Comparison of ENCODE assay signal across 25 mouse cellular contexts in genomic region chr5:87568845-87569244, GRCm38 (mm10). TPM values are rescaled to one million over a fixed set of nuclear protein-coding genes. Genes with fewer than 3 reads are reported as not detected.
A peak's percentile ranks its signal among the peaks of the same experiment; 100 is the strongest.
DNase-seq lines count a peak whose midpoint lies in the region; ATAC-seq lines count a peak whose summit lies in the region.
"Had no signal": no experiment of that assay in that cellular context is flagged by ENCODE, and none has a peak within 500 bp of the region (broad histone marks: within the 10 kb centered on the region; RNA-seq: fewer than 3 reads in every experiment).

TSS of gene Sult1d1 (minus strand) at chr5:87569027.

- no peaks in the 10 kb centered on the region for H3K36me3 ChIP-seq in embryonic facial prominence, embryonic 14.5 days (ENCODE audit: control insufficient read depth, insufficient read depth, low read length)
- H3K36me3 ChIP-seq in embryonic facial prominence, embryonic 10.5 days (replicated peaks): no peaks in the 10 kb centered on the region
- no peaks in the 10 kb centered on the region for H3K36me3 ChIP-seq in intestine, embryonic 15.5 days
- H3K36me3 ChIP-seq in kidney, embryonic 15.5 days: no peaks in the 10 kb centered on the region
- H3K36me3 ChIP-seq in stomach, embryonic 15.5 days: no peaks in the 10 kb centered on the region
- no peaks in the 10 kb centered on the region for H3K36me3 ChIP-seq in heart, embryonic 12.5 days
- H3K36me3 ChIP-seq: embryonic facial prominence, embryonic 15.5 days; liver, embryonic 13.5 days; midbrain, embryonic 13.5 days; neural tube, embryonic 13.5 days had no signal

- H3K4me3 ChIP-seq in embryonic facial prominence, embryonic 14.5 days (ENCODE audit: low read depth, low read length): no peak within 1 kb of the TSS
- no peak within 1 kb of the TSS for H3K4me3 ChIP-seq in embryonic facial prominence, embryonic 10.5 days
- H3K4me3 ChIP-seq in intestine, embryonic 15.5 days (replicated peaks): no peak within 1 kb of the TSS
- no peak within 1 kb of the TSS for H3K4me3 ChIP-seq in kidney, embryonic 15.5 days (replicated peaks)
- H3K4me3 ChIP-seq in stomach, embryonic 15.5 days (replicated peaks): no peak within 1 kb of the TSS
- no peak within 1 kb of the TSS for H3K4me3 ChIP-seq in heart, embryonic 12.5 days
- H3K4me3 ChIP-seq: embryonic facial prominence, embryonic 15.5 days; liver, embryonic 13.5 days; midbrain, embryonic 13.5 days; neural tube, embryonic 13.5 days had no signal

- no peaks in the 10 kb centered on the region for H3K9me3 ChIP-seq in embryonic facial prominence, embryonic 14.5 days (ENCODE audit: control insufficient read depth, low read length)
- H3K9me3 ChIP-seq in embryonic facial prominence, embryonic 10.5 days: no peaks in the 10 kb centered on the region
- no peaks in the 10 kb centered on the region for H3K9me3 ChIP-seq in intestine, embryonic 15.5 days
- no peaks in the 10 kb centered on the region for H3K9me3 ChIP-seq in kidney, embryonic 15.5 days (replicated peaks)
- H3K9me3 ChIP-seq in stomach, embryonic 15.5 days: no peaks in the 10 kb centered on the region
- H3K9me3 ChIP-seq in heart, embryonic 12.5 days (replicated peaks): no peaks in the 10 kb centered on the region
- H3K9me3 ChIP-seq: embryonic facial prominence, embryonic 15.5 days; liver, embryonic 13.5 days; midbrain, embryonic 13.5 days; neural tube, embryonic 13.5 days had no signal

- peak; percentile 81; the same call in 1 of the 2 replicates for ATAC-seq in embryonic facial prominence, embryonic 14.5 days (ENCODE audit: low read depth)
- peak; percentile 96 for ATAC-seq in intestine, embryonic 15.5 days
- ATAC-seq in kidney, embryonic 15.5 days (replicated peaks; ENCODE audit: low FRiP score): peak; percentile 71; the same call in 1 of the 2 replicates
- peak; percentile 71 for ATAC-seq in stomach, embryonic 15.5 days (ENCODE audit: insufficient read depth, low FRiP score, low read depth)
- no peak for ATAC-seq in heart, embryonic 12.5 days (ENCODE audit: insufficient number of reproducible peaks, low FRiP score)
- ATAC-seq: CD4-positive, CD25-positive, alpha-beta regulatory T cell, adult 4 months; forebrain, embryonic 16.5 days; lung, postnatal 0 days; midbrain, embryonic 13.5 days; Patski had no signal

- no peak within 1 kb of the TSS for H3K9ac ChIP-seq in embryonic facial prominence, embryonic 14.5 days (ENCODE audit: low read depth, low read length)
- H3K9ac ChIP-seq in intestine, embryonic 15.5 days: no peak within 1 kb of the TSS
- H3K9ac ChIP-seq in kidney, embryonic 15.5 days: no peak within 1 kb of the TSS
- H3K9ac ChIP-seq in stomach, embryonic 15.5 days: no peak within 1 kb of the TSS
- no peak within 1 kb of the TSS for H3K9ac ChIP-seq in heart, embryonic 12.5 days
- H3K9ac ChIP-seq: embryonic facial prominence, embryonic 15.5 days; liver, embryonic 13.5 days; midbrain, embryonic 13.5 days; neural tube, embryonic 13.5 days had no signal

- no peak within 1 kb of the TSS for H3K4me2 ChIP-seq in embryonic facial prominence, embryonic 14.5 days (ENCODE audit: low read depth, low read length)
- no peak within 1 kb of the TSS for H3K4me2 ChIP-seq in intestine, embryonic 15.5 days (replicated peaks)
- H3K4me2 ChIP-seq in kidney, embryonic 15.5 days: no peak within 1 kb of the TSS
- H3K4me2 ChIP-seq in stomach, embryonic 15.5 days: no peak within 1 kb of the TSS
- no peak within 1 kb of the TSS for H3K4me2 ChIP-seq in heart, embryonic 12.5 days
- H3K4me2 ChIP-seq: embryonic facial prominence, embryonic 15.5 days; liver, embryonic 13.5 days; midbrain, embryonic 13.5 days; neural tube, embryonic 13.5 days had no signal

- no peak within 1 kb of the TSS for H3K27ac ChIP-seq in embryonic facial prominence, embryonic 14.5 days (replicated peaks; ENCODE audit: low read depth, low read length)
- H3K27ac ChIP-seq in embryonic facial prominence, embryonic 10.5 days (replicated peaks): no peak within 1 kb of the TSS
- H3K27ac ChIP-seq in intestine, embryonic 15.5 days: no peak within 1 kb of the TSS
- H3K27ac ChIP-seq in kidney, embryonic 15.5 days: no peak within 1 kb of the TSS
- H3K27ac ChIP-seq in stomach, embryonic 15.5 days: no peak within 1 kb of the TSS
- H3K27ac ChIP-seq in heart, embryonic 12.5 days (ENCODE audit: poor library complexity, severe bottlenecking): no peak within 1 kb of the TSS
- H3K27ac ChIP-seq: embryonic facial prominence, embryonic 15.5 days; liver, embryonic 13.5 days; midbrain, embryonic 13.5 days; neural tube, embryonic 13.5 days had no signal

- WGBS in embryonic facial prominence, embryonic 14.5 days: 80% methylated on average over 5 of the region's 5 CpGs
- 88% methylated on average over 5 of the region's 5 CpGs for WGBS in embryonic facial prominence, embryonic 10.5 days
- WGBS in intestine, embryonic 15.5 days: 56% methylated on average over 5 of the region's 5 CpGs
- WGBS in kidney, embryonic 15.5 days: 70% methylated on average over 5 of the region's 5 CpGs
- WGBS in stomach, embryonic 15.5 days: 67% methylated on average over 5 of the region's 5 CpGs
- WGBS in heart, embryonic 12.5 days: 77% methylated on average over 5 of the region's 5 CpGs

- 0 out of 2 replicates have a peak, but pooled peaks cover 4% of the 10 kb centered on the region for H3K4me1 ChIP-seq in embryonic facial prominence, embryonic 14.5 days (ENCODE audit: control insufficient read depth, insufficient read depth, low read length)
- H3K4me1 ChIP-seq in embryonic facial prominence, embryonic 10.5 days: no peaks in the 10 kb centered on the region
- no peaks in the 10 kb centered on the region for H3K4me1 ChIP-seq in intestine, embryonic 15.5 days (replicated peaks)
- H3K4me1 ChIP-seq in kidney, embryonic 15.5 days: no peaks in the 10 kb centered on the region
- H3K4me1 ChIP-seq in stomach, embryonic 15.5 days: 0 out of 2 replicates have a peak, but pooled peaks cover 3% of the 10 kb centered on the region
- H3K4me1 ChIP-seq in heart, embryonic 12.5 days (replicated peaks): no peaks in the 10 kb centered on the region
- H3K4me1 ChIP-seq: embryonic facial prominence, embryonic 15.5 days; liver, embryonic 13.5 days; midbrain, embryonic 13.5 days; neural tube, embryonic 13.5 days had no signal

- H3K27me3 ChIP-seq in embryonic facial prominence, embryonic 14.5 days (replicated peaks; ENCODE audit: control insufficient read depth, insufficient read depth, low read length): no peaks in the 10 kb centered on the region
- H3K27me3 ChIP-seq in embryonic facial prominence, embryonic 10.5 days (replicated peaks; ENCODE audit: low read depth, poor library complexity, severe bottlenecking): no peaks in the 10 kb centered on the region
- no peaks in the 10 kb centered on the region for H3K27me3 ChIP-seq in intestine, embryonic 15.5 days (replicated peaks)
- H3K27me3 ChIP-seq in kidney, embryonic 15.5 days: no peaks in the 10 kb centered on the region
- no peaks in the 10 kb centered on the region for H3K27me3 ChIP-seq in stomach, embryonic 15.5 days (replicated peaks)
- no peaks in the 10 kb centered on the region for H3K27me3 ChIP-seq in heart, embryonic 12.5 days (replicated peaks)
- H3K27me3 ChIP-seq: embryonic facial prominence, embryonic 15.5 days; liver, embryonic 13.5 days; midbrain, embryonic 13.5 days; neural tube, embryonic 13.5 days; Patski had no signal

- DNase-seq in embryonic facial prominence, embryonic 14.5 days (ENCODE audit: low spot score): peak; percentile 19
- DNase-seq in embryonic facial prominence, embryonic 10.5 days (ENCODE audit: low spot score): no peak
- no peak for DNase-seq in ovary, postnatal 36 days (ENCODE audit: low spot score)
- no peak for DNase-seq in urinary bladder, adult 2 months (ENCODE audit: low spot score)
- DNase-seq: adrenal gland, adult 8-10 months; cerebellum, adult 11 months; cerebellum, postnatal 10 days; gastrocnemius, postnatal 36 days; heart, postnatal 10 days; liver, embryonic 13.5 days; right cerebral cortex, postnatal 25 days had no signal

RNA-seq across cellular contexts. Expression of gene Sult1d1, which starts in this region (rescaled TPM):
- polyA plus RNA-seq in embryonic facial prominence, embryonic 14.5 days (2014; fragmentation: Nextera tagmentation; extraction: Ambion mirVana): 1.0 and 2.3 TPM in 2 replicates
- polyA plus RNA-seq in embryonic facial prominence, embryonic 10.5 days (2016; fragmentation: Nextera tagmentation; extraction: Ambion mirVana): not detected in 2 replicates
- 43.6 and 56.5 TPM in 2 replicates for polyA plus RNA-seq in intestine, embryonic 15.5 days (2015; fragmentation: Nextera tagmentation; extraction: Ambion mirVana)
- polyA plus RNA-seq in kidney, embryonic 15.5 days (2015; fragmentation: Nextera tagmentation; extraction: Ambion mirVana): 54.9 and 59.1 TPM in 2 replicates
- 30.7 and 39.2 TPM in 2 replicates for polyA plus RNA-seq in stomach, embryonic 15.5 days (2015; fragmentation: Nextera tagmentation; extraction: Ambion mirVana)
- 0.04 TPM in 1 of 2 replicates, not detected in the other for polyA plus RNA-seq in urinary bladder, adult 2 months (2012; rRNA removed)
- polyA plus RNA-seq in heart, embryonic 12.5 days (2016; fragmentation: Nextera tagmentation; extraction: Ambion mirVana): not detected in 2 replicates
- polyA plus RNA-seq: brain, embryonic 14.5 days; CD4-positive, CD25-positive, alpha-beta regulatory T cell, adult 4 months; forebrain, embryonic 16.5 days; hindbrain, embryonic 11.5 days; midbrain, embryonic 13.5 days; neural tube, embryonic 13.5 days; Patski; spleen, adult 2 months had no signal
